Mouse (Mus musculus): ENCODE measurements around the gene Frrs1. TPM values are rescaled to one million over a fixed set of nuclear protein-coding genes. Genes with fewer than 3 reads are reported as not detected.

The Frrs1 gene
- polyA plus RNA-seq, 1 experiment from 2014 or later, result 9.4 TPM

DNA sequence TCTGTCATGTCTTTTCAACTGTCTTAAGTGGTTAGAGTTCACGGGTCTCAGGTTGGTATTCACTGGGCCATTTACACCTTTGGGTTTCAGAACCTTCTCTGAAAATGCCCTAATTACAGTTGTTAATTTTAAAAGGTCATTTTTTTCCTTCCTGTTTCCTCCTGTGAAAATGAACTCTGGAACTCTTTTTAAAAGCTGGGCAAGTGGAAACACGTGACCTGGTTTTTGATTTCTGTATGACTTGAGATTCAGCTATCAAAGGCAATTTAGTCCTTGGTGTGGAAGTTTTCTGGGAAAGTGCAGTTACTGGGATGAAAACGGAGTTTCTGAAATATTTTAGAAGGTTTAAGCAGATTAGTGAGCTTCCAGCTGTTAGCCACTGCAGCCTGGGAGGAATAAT is 11.1 kb downstream of the Frrs1 start:
- Histone ChIP-seq H3K4me3 (replicated peaks) (no peak overlapping the region), H3K4me1 (replicated peaks) (peaks cover 6% of the 10 kb centered on the region), H3K27ac (no peak overlapping the region), H3K9ac (replicated peaks) (no peak overlapping the region), H3K36me3 (no peaks in the 10 kb centered on the region), H3K27me3 (no peaks in the 10 kb centered on the region), H3K9me3 (no peaks in the 10 kb centered on the region), H3K4me2 (no peak overlapping the region)
- WGBS, result 27% methylated on average over 3 of the region's 3 CpGs
- no peak for ATAC-seq (ENCODE audit: insufficient number of reproducible peaks, insufficient read depth, low FRiP score, low TSS enrichment, low read depth)

DNA sequence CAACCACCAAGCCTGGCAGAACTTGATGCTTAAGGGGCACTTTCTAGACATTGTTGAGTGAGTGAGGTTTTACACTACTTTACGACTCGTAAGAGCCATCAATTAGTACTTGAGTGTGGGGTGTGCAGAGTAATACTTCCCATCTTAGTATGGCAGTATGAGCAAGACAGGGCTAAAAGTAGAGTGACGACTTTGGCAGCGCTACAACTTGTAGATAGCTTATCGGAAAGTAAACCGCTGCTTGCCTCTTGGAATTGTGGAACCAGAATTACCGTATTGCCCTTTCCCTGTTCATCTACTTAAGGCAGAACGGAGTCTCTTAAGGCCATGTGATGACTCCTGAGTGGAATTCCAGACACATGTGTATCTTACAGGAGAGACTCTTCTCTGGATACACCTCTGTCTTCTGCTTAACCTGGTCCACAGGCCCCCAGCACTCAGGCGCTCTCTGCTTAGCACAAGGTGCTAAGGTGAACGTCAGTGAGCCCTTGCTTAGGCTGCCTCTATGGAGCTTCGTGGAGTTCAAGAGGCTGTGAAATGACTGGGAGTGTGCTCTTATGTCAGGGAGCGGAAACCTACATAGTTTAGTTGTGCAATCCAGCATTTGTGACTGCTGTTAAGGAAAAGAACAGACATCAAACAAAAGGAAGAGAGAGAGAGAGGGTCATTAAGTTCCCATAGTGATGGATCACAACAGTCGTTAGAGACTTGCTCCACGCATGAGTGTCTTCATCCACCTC is 23.1 kb downstream of the Frrs1 start:
- no peak overlapping the region for H3K9ac ChIP-seq (replicated peaks)
- no peaks in the 10 kb centered on the region for H3K27me3 ChIP-seq
- no peak for ATAC-seq (ENCODE audit: insufficient number of reproducible peaks, insufficient read depth, low FRiP score, low TSS enrichment, low read depth)
- no peaks in the 10 kb centered on the region for H3K4me1 ChIP-seq (replicated peaks)
- H3K36me3 ChIP-seq, result no peaks in the 10 kb centered on the region
- no peaks in the 10 kb centered on the region for H3K9me3 ChIP-seq
- no peak overlapping the region for H3K4me3 ChIP-seq (replicated peaks)
- WGBS, result 90% methylated on average over 14 of the region's 14 CpGs
- no peak overlapping the region for H3K27ac ChIP-seq
- H3K4me2 ChIP-seq, result no peak overlapping the region

DNA sequence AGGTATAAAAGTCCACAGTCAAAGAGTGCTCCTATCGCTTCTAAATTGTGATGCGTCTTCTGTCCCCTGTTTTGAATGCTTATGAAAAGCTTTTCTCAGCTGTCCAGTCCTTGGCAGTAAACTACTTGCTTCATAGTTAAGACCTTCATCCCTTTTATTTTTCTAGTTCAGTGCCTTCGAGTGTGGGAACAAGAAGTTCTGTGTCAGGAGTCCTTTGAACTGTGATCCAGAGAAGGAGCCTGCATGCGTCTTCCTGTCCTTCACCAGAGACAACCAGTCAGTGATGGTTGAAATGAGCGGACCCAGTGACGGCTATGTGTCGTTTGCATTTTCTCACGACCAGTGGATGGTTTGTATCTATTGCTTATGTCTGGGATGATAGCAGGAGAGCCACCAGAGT is 25.7 kb downstream of the Frrs1 start:
- H3K36me3 ChIP-seq, result no peaks in the 10 kb centered on the region
- no peak overlapping the region for H3K4me2 ChIP-seq
- H3K9ac ChIP-seq (replicated peaks), result no peak overlapping the region
- H3K27me3 ChIP-seq, result no peaks in the 10 kb centered on the region
- no peaks in the 10 kb centered on the region for H3K4me1 ChIP-seq (replicated peaks)
- WGBS, result 91% methylated on average over 8 of the region's 8 CpGs
- no peak overlapping the region for H3K4me3 ChIP-seq (replicated peaks)
- no peaks in the 10 kb centered on the region for H3K9me3 ChIP-seq
- ATAC-seq (ENCODE audit: insufficient number of reproducible peaks, insufficient read depth, low FRiP score, low TSS enrichment, low read depth), result no peak
- H3K27ac ChIP-seq, result no peak overlapping the region

- Histone ChIP-seq H3K4me3 (replicated peaks) (no peak overlapping the region), H3K27me3 (no peaks in the 10 kb centered on the region), H3K4me1 (replicated peaks) (no peaks in the 10 kb centered on the region), H3K36me3 (no peaks in the 10 kb centered on the region), H3K4me2 (no peak overlapping the region), H3K9ac (replicated peaks) (no peak overlapping the region), H3K9me3 (no peaks in the 10 kb centered on the region), H3K27ac (no peak overlapping the region)
- no peak for ATAC-seq (ENCODE audit: insufficient number of reproducible peaks, insufficient read depth, low FRiP score, low TSS enrichment, low read depth)
- 87% methylated on average over 7 of the region's 7 CpGs for WGBS
Observed at GRCm38 (mm10) chr3:116889358-116889757, 30.1 kb downstream of the Frrs1 start.

- no peak overlapping the region for H3K9ac ChIP-seq (replicated peaks)
- H3K4me2 ChIP-seq, result no peak overlapping the region
- no peak overlapping the region for H3K27ac ChIP-seq
- H3K9me3 ChIP-seq, result no peaks in the 10 kb centered on the region
- H3K4me3 ChIP-seq (replicated peaks), result no peak overlapping the region
- WGBS, result 95% methylated on average over 4 of the region's 4 CpGs
- no peaks in the 10 kb centered on the region for H3K4me1 ChIP-seq (replicated peaks)
- H3K27me3 ChIP-seq, result no peaks in the 10 kb centered on the region
- no peak for ATAC-seq (ENCODE audit: insufficient number of reproducible peaks, insufficient read depth, low FRiP score, low TSS enrichment, low read depth)
- no peaks in the 10 kb centered on the region for H3K36me3 ChIP-seq
Observed at GRCm38 (mm10) chr3:116890576-116890975, 31.3 kb downstream of the Frrs1 start.

- Histone ChIP-seq H3K9me3 (no peaks in the 10 kb centered on the region), H3K4me1 (replicated peaks) (no peaks in the 10 kb centered on the region), H3K36me3 (no peaks in the 10 kb centered on the region), H3K9ac (replicated peaks) (no peak overlapping the region), H3K4me3 (replicated peaks) (no peak overlapping the region), H3K4me2 (no peak overlapping the region), H3K27ac (no peak overlapping the region), H3K27me3 (no peaks in the 10 kb centered on the region)
- no peak for ATAC-seq (ENCODE audit: insufficient number of reproducible peaks, insufficient read depth, low FRiP score, low TSS enrichment, low read depth)
- 89% methylated on average over 17 of the region's 17 CpGs for WGBS
Observed at GRCm38 (mm10) chr3:116891436-116892205, 32.4 kb downstream of the Frrs1 start.

DNA sequence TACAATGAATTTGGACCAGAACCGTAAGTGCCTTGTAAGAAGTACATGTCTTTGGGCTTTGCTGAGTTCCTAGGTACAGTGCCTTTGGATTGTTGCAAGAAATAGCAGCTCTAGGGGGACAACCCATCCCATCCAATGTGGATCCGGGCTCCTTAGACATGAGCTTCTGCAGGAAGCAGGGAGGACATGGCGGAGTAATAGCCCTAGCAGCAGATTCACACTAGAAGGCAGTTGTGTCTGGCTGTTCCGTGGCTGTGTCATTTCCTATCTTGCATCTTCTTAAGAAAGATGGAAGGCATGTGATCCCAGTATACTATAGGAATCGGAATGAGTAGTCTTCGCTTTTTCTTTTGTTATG is 32.9 kb downstream of the Frrs1 start:
- H3K36me3 ChIP-seq, result no peaks in the 10 kb centered on the region
- 97% methylated on average over 6 of the region's 6 CpGs for WGBS

DNA sequence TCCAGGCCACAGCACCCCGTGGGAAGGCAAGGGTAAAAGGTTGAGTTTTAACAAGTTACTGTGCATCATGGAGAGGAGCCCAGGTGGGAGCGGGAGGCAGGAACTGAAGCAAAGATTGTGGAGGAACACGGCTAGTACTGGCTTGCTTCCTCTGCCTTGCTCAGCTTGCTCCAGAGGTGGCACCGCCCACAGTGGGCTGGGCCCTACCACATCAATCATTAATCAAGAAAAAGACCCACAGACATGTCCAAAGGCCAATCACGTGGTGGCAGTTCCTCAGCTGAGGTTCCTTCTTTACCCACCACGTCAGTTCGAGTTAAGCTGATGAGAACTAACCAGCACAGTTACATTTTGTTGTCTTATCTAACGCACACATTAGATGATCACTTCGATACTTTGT is 33.6 kb downstream of the Frrs1 start:
- Histone ChIP-seq H3K4me2 (no peak overlapping the region), H3K27me3 (no peaks in the 10 kb centered on the region), H3K36me3 (no peaks in the 10 kb centered on the region), H3K9me3 (no peaks in the 10 kb centered on the region), H3K4me1 (replicated peaks) (no peaks in the 10 kb centered on the region), H3K4me3 (replicated peaks) (no peak overlapping the region), H3K27ac (no peak overlapping the region), H3K9ac (replicated peaks) (no peak overlapping the region)
- WGBS, result 77% methylated on average over 9 of the region's 9 CpGs
- ATAC-seq (ENCODE audit: insufficient number of reproducible peaks, insufficient read depth, low FRiP score, low TSS enrichment, low read depth), result no peak

More for the DNA sequence above, 32.9 kb downstream of the Frrs1 start:
- no peaks in the 10 kb centered on the region for H3K9me3 ChIP-seq
- H3K9ac ChIP-seq (replicated peaks), result no peak overlapping the region
- no peaks in the 10 kb centered on the region for H3K27me3 ChIP-seq
- H3K27ac ChIP-seq, result no peak overlapping the region
- H3K4me1 ChIP-seq (replicated peaks), result no peaks in the 10 kb centered on the region
- ATAC-seq (ENCODE audit: insufficient number of reproducible peaks, insufficient read depth, low FRiP score, low TSS enrichment, low read depth), result no peak
- no peak overlapping the region for H3K4me3 ChIP-seq (replicated peaks)
- no peak overlapping the region for H3K4me2 ChIP-seq

DNA sequence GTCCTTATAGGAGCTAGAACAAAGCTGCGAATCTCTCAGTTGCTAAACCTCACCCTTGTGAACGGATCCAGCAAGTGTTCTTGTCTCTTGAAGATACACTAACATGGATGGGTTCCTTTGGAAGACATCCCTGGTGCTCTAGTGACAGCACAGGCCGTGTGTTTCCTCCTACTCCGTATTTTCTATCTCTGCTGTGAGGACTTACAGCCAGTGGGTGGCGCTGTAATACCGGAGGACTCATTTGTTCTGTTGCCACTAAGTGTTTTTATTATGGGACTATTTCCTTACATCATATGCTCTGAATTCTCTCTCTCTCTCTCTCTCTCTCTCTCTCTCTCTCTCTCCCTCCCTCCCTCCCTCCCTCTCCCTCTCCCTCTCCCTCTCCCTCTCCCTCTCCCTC is 44.9 kb downstream of the Frrs1 start:
- no peak overlapping the region for H3K4me2 ChIP-seq
- no peak overlapping the region for H3K27ac ChIP-seq
- H3K4me3 ChIP-seq (replicated peaks), result no peak overlapping the region
- H3K9me3 ChIP-seq, result no peaks in the 10 kb centered on the region
- ATAC-seq (ENCODE audit: insufficient number of reproducible peaks, insufficient read depth, low FRiP score, low TSS enrichment, low read depth), result no peak
- H3K36me3 ChIP-seq, result no peaks in the 10 kb centered on the region
- no peaks in the 10 kb centered on the region for H3K4me1 ChIP-seq (replicated peaks)
- H3K27me3 ChIP-seq, result no peaks in the 10 kb centered on the region
- no peak overlapping the region for H3K9ac ChIP-seq (replicated peaks)
- 23% methylated on average over 6 of the region's 6 CpGs for WGBS

DNA sequence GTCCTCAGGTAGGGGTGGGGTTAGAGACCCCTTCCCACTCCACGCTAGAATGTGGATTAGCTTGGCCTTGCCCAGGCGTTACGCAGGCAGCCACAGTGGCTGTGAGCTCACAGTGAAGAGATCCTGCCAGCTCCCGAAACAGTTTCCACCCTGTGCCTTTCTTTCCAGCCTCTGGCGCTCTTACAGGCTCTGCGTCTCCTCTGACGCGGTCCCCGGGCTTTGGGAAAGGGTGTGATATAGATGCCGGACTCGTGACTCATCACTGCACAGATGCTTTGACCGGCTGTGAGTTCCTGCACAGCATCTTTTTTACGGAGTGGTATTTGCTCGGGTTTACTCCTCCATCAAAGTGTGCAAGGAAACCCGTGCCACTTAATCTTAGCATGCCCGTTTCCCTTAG is 46.6 kb downstream of the Frrs1 start:
- no peak for ATAC-seq (ENCODE audit: insufficient number of reproducible peaks, insufficient read depth, low FRiP score, low TSS enrichment, low read depth)
- 75% methylated on average over 16 of the region's 16 CpGs for WGBS
- Histone ChIP-seq H3K4me3 (replicated peaks) (no peak overlapping the region), H3K4me2 (no peak overlapping the region), H3K9ac (replicated peaks) (no peak overlapping the region), H3K9me3 (no peaks in the 10 kb centered on the region), H3K27me3 (no peaks in the 10 kb centered on the region), H3K27ac (no peak overlapping the region), H3K4me1 (replicated peaks) (no peaks in the 10 kb centered on the region), H3K36me3 (no peaks in the 10 kb centered on the region)

GRCm38 (mm10) chr3:116906596-116906995 is 47.3 kb downstream of the Frrs1 start:
- 88% methylated on average over 9 of the region's 9 CpGs for WGBS
- no peak overlapping the region for H3K9ac ChIP-seq (replicated peaks)
- no peak overlapping the region for H3K4me2 ChIP-seq
- no peak overlapping the region for H3K27ac ChIP-seq
- H3K27me3 ChIP-seq, result no peaks in the 10 kb centered on the region
- H3K9me3 ChIP-seq, result no peaks in the 10 kb centered on the region
- no peak overlapping the region for H3K4me3 ChIP-seq (replicated peaks)
- H3K36me3 ChIP-seq, result no peaks in the 10 kb centered on the region
- no peaks in the 10 kb centered on the region for H3K4me1 ChIP-seq (replicated peaks)
- ATAC-seq (ENCODE audit: insufficient number of reproducible peaks, insufficient read depth, low FRiP score, low TSS enrichment, low read depth), result no peak

DNA sequence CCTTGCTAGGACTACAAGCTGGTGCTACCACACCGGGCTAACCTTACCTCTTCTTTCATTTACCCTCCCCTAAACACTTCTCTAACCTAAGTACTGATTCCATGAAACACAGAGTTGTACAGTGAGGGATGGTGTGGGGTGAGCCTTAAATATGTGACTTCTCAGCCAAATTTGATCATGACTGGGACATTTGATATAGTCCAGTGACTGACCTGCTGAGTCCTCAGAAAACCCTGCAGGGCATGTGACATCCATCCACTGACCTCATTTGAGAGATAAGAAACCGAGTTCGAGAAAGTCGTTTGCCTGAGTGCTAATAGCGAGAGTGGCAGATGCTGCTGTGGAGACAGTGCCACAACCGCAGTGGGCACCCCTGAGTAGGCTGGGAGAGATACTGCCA is 55.1 kb downstream of the Frrs1 start:
- H3K9me3 ChIP-seq, result no peaks in the 10 kb centered on the region
- H3K27ac ChIP-seq, result no peak overlapping the region
- H3K9ac ChIP-seq (replicated peaks), result no peak overlapping the region
- no peaks in the 10 kb centered on the region for H3K27me3 ChIP-seq
- H3K4me2 ChIP-seq, result no peak overlapping the region
- no peak overlapping the region for H3K4me3 ChIP-seq (replicated peaks)
- 84% methylated on average over 6 of the region's 6 CpGs for WGBS
- ATAC-seq (ENCODE audit: insufficient number of reproducible peaks, insufficient read depth, low FRiP score, low TSS enrichment, low read depth), result no peak
- no peaks in the 10 kb centered on the region for H3K4me1 ChIP-seq (replicated peaks)
- H3K36me3 ChIP-seq, result no peaks in the 10 kb centered on the region
